Mouse (Mus musculus) kidney, adult 10 weeks (tissue): ENCODE data around the gene Mef2c. TPM values are rescaled to one million over a fixed set of nuclear protein-coding genes. Genes with fewer than 3 reads are reported as not detected.

Experiments
- polyA plus RNA-seq: library from polyadenylated mRNA; stranded (reverse); fragments of 350-450 nt; fragmentation: Illumina TruSeq; extraction: RNeasy Lipid Tissue Mini Kit (QIAGEN cat#74804); gene quantifications from one replicate; pipeline ENCODE4 v1.2.3, GENCODE M21; 2014; ENCODE audit warnings: low read depth, low replicate concordance

The Mef2c gene
- polyA plus RNA-seq, result 15.8 TPM

GRCm38 (mm10) chr13:83503919-83504318 is at the start of gene Mef2c:
Gene Mef2c (plus strand): TSS chr13:83504034.

